Mouse (Mus musculus) brain, adult 2 months (tissue): ENCODE measurements at regions not wholly inside any gene's neighbourhood (a gene's known extent, or its start where the extent isn't known, plus 50 kb on each side); places are given as distances from the start of the nearest gene placed in this dataset.
A peak's percentile ranks its signal among the peaks of the same experiment; 100 is the strongest.
"Not testable (repeated sequence)": the region's sequence is repeated elsewhere in the genome, so short reads cannot be mapped to it uniquely, and the experiment has no call there.

Experiments
- DNase-seq: peaks from one replicate; pipeline ENCODE4 v3.0.0; 2011; ENCODE audit warnings: low read depth, low spot score

- no peak for DNase-seq
Measured at GRCm38 (mm10) chr12:104637046-104638032, 114.4 kb downstream of the Dicer1 start.

GRCm38 (mm10) chr12:104636474-104636873 is 115.3 kb downstream of the Dicer1 start:
- DNase-seq = no peak

GRCm38 (mm10) chr12:104634818-104635217 is 116.9 kb downstream of the Dicer1 start:
- no peak for DNase-seq

DNA sequence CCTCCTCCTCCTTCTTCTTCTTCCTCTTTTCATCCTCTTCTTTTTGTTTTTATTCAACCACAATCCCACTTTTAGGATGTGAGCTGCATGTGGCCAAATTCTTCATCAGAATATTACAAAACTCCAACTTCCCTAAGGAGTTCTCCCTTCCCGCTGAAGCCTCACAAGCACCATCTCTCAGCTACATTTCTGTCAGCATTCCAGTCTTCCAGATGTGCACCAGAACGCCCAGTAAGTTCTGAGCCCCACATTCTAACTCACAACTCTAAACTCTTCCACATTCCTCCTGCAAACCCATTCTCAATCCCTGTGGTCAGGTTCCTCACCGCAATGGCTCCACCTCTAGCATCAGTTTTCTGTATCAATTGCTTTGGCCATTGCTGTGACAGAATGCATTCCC is 121.2 kb downstream of the Dicer1 start:
- no peak for DNase-seq

GRCm38 (mm10) chr12:104629449-104629848 is 122.3 kb downstream of the Dicer1 start:
- DNase-seq = peak; percentile 77

GRCm38 (mm10) chr12:104626054-104626453 is 125.7 kb downstream of the Dicer1 start:
- DNase-seq = no peak

GRCm38 (mm10) chr12:104623896-104624685 is 127.7 kb downstream of the Dicer1 start:
- DNase-seq = no peak

DNA sequence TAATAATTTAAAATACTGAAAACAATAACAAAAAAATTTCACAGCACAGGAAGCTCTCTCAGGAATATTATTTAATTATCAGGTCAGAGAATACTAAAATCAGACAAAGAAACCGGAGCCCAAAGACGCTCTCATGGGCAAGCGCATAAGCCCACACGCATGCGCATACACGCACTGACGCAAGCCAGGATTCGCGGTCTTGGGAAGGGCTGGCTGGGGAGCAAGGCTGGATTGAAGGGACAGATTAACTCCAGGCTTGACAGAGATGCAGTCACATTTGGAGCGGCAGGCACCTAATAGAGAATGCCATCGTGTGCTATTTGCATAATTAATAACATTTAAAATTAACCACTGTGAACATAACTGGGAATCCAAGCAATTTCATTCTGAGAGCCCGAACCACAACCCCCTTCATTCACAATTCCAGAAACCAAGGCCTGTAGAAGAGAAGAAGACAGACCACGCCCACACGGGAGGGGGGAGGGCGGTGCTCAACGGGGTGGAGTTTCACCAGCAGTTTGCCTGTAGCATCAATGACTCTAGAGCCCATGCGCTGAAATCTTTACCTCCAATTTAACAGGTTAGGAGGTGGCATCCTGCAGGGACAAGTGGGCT is 134.5 kb downstream of the Dicer1 start:
- peak; percentile 89 for DNase-seq

- DNase-seq = peak; percentile 29
Measured at GRCm38 (mm10) chr12:104614240-104614639, 137.5 kb downstream of the Dicer1 start.

- peak; percentile 7 for DNase-seq
Measured at GRCm38 (mm10) chr12:104609767-104610166, 136.6 kb upstream of the Gsc start.

GRCm38 (mm10) chr12:104608956-104609355 is 135.8 kb upstream of the Gsc start:
- not testable (repeated sequence) for DNase-seq

GRCm38 (mm10) chr12:104607410-104607809 is 134.3 kb upstream of the Gsc start:
- DNase-seq = no peak

DNA sequence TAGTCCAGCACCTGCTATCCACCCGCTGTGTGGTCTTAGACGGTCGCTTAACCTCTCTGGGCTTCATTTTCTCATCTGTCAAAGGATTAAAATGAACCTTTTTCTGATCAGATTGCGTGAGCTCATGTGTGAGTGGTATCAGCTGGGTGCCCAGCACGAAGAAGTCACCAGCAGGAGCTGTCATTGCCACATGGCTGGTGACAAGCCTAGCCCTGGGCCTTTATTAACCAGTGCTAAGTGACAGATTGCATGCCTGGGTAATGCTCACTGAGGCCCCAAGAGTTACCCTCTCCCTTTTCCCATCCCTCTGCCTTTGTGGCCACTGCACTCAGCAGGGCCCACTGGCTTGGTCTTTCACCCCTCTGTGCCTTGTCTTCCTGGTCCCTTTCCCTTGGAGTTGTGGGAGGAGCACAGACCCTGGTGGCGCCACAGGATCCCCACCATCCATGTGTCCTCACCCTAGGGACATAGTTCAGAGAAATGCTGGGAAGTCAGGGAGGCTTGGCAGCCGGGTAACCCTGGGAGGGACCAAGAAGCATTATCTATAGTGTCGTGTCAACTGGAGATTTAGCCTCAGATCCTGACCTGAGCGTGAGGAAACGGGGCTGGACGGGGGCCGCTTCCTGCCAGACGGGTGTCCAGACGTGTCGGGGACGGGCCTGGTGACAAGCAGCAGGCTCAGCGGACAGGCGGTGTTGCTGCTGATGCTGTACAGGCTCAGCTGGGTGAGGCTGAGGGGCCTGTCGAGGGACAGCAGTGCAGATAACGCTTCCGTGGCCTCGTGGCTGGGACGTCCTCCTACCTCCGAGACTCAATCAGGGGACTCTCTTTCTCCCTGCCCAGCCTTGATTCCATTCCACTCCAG is 132.6 kb upstream of the Gsc start:
- no peak for DNase-seq

DNA sequence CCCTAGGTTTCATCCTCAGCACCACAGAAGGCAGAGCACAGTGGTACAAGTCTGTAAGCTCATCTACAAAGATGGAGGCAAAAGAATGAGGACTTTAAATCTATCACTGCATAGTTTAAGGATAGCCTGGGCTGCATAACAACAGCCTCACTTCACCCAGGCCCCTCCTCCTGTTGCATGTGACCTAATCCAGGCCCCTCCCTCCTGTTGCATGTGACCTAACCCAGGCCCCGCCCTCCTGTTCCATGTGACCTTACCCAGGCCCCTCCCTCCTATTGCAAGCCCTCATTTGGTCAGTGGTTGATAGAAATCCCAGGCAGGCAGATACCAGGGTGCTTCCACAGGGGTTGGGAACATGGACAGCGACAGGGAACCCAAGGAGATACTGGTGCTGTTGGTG is 124.9 kb upstream of the Gsc start:
- DNase-seq = no peak

GRCm38 (mm10) chr12:104593526-104594155 is 120.5 kb upstream of the Gsc start:
- peak; percentile 13 for DNase-seq

DNA sequence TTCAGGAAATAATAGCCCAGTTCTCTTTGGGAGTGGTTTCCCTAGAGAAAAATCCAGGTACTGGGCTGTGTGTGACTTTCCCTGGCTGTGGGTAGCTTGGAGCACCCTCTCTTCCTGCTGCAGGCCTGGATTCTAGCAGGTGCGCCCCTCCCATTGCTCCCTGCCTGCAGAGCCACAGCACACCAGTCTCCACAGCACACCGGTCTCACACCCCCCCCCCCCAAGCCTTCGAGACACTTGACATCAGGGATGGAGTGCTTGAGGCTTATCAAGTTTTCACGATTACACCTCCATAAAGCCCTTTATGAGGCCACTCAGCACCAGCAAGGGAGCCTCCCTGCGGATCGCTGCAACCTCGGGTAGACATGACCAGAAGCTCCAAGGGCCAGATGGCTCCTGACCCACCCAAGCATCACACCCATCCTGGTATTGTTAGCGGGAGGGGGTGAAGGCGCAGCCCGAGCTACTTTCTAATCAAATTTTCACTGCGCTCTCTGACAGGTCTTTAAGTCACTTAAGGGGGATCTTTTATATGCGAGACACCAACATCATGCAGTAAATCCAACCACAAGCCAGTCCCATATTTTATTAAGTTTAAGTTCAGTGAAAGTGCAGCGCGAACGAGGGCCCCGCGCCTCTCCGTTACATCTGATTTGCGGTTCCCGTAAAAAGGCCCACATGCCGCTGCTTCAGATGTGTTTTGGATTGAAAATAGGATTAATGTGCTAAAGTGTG is 119.8 kb upstream of the Gsc start:
- no peak for DNase-seq

GRCm38 (mm10) chr12:104591571-104591970 is 118.4 kb upstream of the Gsc start:
- DNase-seq = no peak

GRCm38 (mm10) chr12:104590291-104590690 is 117.2 kb upstream of the Gsc start:
- no peak for DNase-seq

DNA sequence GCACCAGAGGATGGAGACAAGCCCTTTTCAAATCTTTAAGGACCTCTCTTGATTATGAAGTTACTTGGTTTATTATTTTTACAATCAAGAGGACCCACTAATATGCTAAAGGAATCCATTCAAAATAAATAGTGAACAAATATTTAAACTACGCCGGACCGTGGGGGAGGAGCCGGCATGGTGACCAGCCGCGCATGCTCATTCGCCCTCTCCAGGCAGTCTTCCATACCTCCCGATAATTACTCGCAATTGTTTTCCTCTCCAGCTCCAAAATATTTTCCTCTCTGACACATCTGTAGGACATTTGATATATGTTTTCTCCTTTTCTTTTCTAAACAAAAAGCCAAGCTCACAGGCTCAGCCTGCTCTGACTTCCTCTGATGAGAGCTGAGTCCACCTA is 111.3 kb upstream of the Gsc start:
- no peak for DNase-seq

GRCm38 (mm10) chr12:104580796-104581195 is 107.7 kb upstream of the Gsc start:
- DNase-seq = peak; percentile 85
